Mouse (Mus musculus) kidney, adult 9 months (tissue): ENCODE data around the gene Tas2r117.

Source experiments
- DNase-seq: peaks from one replicate; pipeline ENCODE4 v3.0.0; 2022

The Tas2r117 gene

GRCm38 (mm10) chr6:132802518-132802917 lies at the start of gene Tas2r117:
Tas2r117 (plus strand) TSS chr6:132802818.
- no peak for DNase-seq

GRCm38 (mm10) chr6:132754430-132754829 lies 48.2 kb upstream of the Tas2r117 start, which contains the start of gene Tas2r124:
Tas2r124 (plus strand) TSS chr6:132754730.
- no peak for DNase-seq

GRCm38 (mm10) chr6:132761831-132762230 lies 40.8 kb upstream of the Tas2r117 start, which contains the start of gene Tas2r102:
Tas2r102 (plus strand) TSS chr6:132762131.
- no peak for DNase-seq

- DNase-seq = no peak
Measured at GRCm38 (mm10) chr6:132778062-132778461, 24.6 kb upstream of the Tas2r117 start, which contains the start of gene Tas2r136. Tas2r136 (minus strand) TSS chr6:132778162.

- no peak for DNase-seq
Measured at GRCm38 (mm10) chr6:132795393-132795792, 7.2 kb upstream of the Tas2r117 start.

- DNase-seq = no peak
Measured at GRCm38 (mm10) chr6:132846842-132847241, 44.2 kb downstream of the Tas2r117 start, which contains the start of gene Tas2r123. Tas2r123 (plus strand) TSS chr6:132847142.
